Mouse (Mus musculus): Measurements from ENCODE around the gene Pik3cb. TPM values are rescaled to one million over a fixed set of nuclear protein-coding genes. Genes with fewer than 3 reads are reported as not detected.

Pik3cb gene
- polyA plus RNA-seq, 1 experiment from 2014 or later = 1.3 TPM

GRCm38 (mm10) chr9:99164664-99165226 is 24.3 kb upstream of the Pik3cb start:
- H3K9ac ChIP-seq (replicated peaks) = no peak overlapping the region
- H3K36me3 ChIP-seq = no peaks in the 10 kb centered on the region
- no peaks in the 10 kb centered on the region for H3K9me3 ChIP-seq
- H3K27me3 ChIP-seq = no peaks in the 10 kb centered on the region
- ATAC-seq (ENCODE audit: insufficient number of reproducible peaks, insufficient read depth, low FRiP score, low TSS enrichment, low read depth) = no peak
- WGBS = 71% methylated on average over 3 of the region's 3 CpGs
- H3K4me1 ChIP-seq (replicated peaks) = peaks cover 7% of the 10 kb centered on the region
- H3K4me3 ChIP-seq (replicated peaks) = no peak overlapping the region
- 0 out of 2 replicates have a peak overlapping the region, but pooled peaks have one; percentile 7 for H3K27ac ChIP-seq
- H3K4me2 ChIP-seq = no peak overlapping the region

GRCm38 (mm10) chr9:99164148-99164503 is 23.7 kb upstream of the Pik3cb start:
- Histone ChIP-seq H3K4me2 (peak overlapping the region; percentile 36; the same call in 1 of the 2 replicates), H3K36me3 (no peaks in the 10 kb centered on the region), H3K4me1 (replicated peaks) (peaks cover 7% of the 10 kb centered on the region), H3K27ac (peak overlapping the region; percentile 67), H3K4me3 (replicated peaks) (no peak overlapping the region), H3K9ac (replicated peaks) (no peak overlapping the region), H3K9me3 (no peaks in the 10 kb centered on the region), H3K27me3 (no peaks in the 10 kb centered on the region)
- no peak for ATAC-seq (ENCODE audit: insufficient number of reproducible peaks, insufficient read depth, low FRiP score, low TSS enrichment, low read depth)
- WGBS = 68% methylated on average over 9 of the region's 9 CpGs

GRCm38 (mm10) chr9:99163420-99164147 is 23.2 kb upstream of the Pik3cb start:
- no peaks in the 10 kb centered on the region for H3K27me3 ChIP-seq
- peaks cover 7% of the 10 kb centered on the region for H3K4me1 ChIP-seq (replicated peaks)
- peak; percentile 70; the same call in 1 of the 2 replicates for ATAC-seq (ENCODE audit: insufficient number of reproducible peaks, insufficient read depth, low FRiP score, low TSS enrichment, low read depth)
- 34% methylated on average over 15 of the region's 15 CpGs for WGBS
- H3K36me3 ChIP-seq = no peaks in the 10 kb centered on the region
- no peaks in the 10 kb centered on the region for H3K9me3 ChIP-seq
- peak overlapping the region; percentile 36 for H3K4me2 ChIP-seq
- no peak overlapping the region for H3K4me3 ChIP-seq (replicated peaks)
- peak overlapping the region; percentile 67 for H3K27ac ChIP-seq
- no peak overlapping the region for H3K9ac ChIP-seq (replicated peaks)

- no peak overlapping the region for H3K27ac ChIP-seq
- WGBS = 76% methylated on average over 2 of the region's 2 CpGs
- H3K9me3 ChIP-seq = no peaks in the 10 kb centered on the region
- H3K4me3 ChIP-seq (replicated peaks) = no peak overlapping the region
- no peak overlapping the region for H3K9ac ChIP-seq (replicated peaks)
- H3K4me1 ChIP-seq (replicated peaks) = peaks cover 7% of the 10 kb centered on the region
- no peak overlapping the region for H3K4me2 ChIP-seq
- no peak for ATAC-seq (ENCODE audit: insufficient number of reproducible peaks, insufficient read depth, low FRiP score, low TSS enrichment, low read depth)
- no peaks in the 10 kb centered on the region for H3K36me3 ChIP-seq
- H3K27me3 ChIP-seq = no peaks in the 10 kb centered on the region
Observed at GRCm38 (mm10) chr9:99162839-99163238, 22.4 kb upstream of the Pik3cb start.

- Histone ChIP-seq H3K36me3 (no peaks in the 10 kb centered on the region), H3K4me2 (no peak overlapping the region), H3K27me3 (no peaks in the 10 kb centered on the region), H3K4me1 (replicated peaks) (peaks cover 7% of the 10 kb centered on the region), H3K9ac (replicated peaks) (no peak overlapping the region), H3K4me3 (replicated peaks) (no peak overlapping the region), H3K27ac (no peak overlapping the region), H3K9me3 (no peaks in the 10 kb centered on the region)
- ATAC-seq (ENCODE audit: insufficient number of reproducible peaks, insufficient read depth, low FRiP score, low TSS enrichment, low read depth) = no peak
- WGBS = 83% methylated on average over 5 of the region's 5 CpGs
Observed at GRCm38 (mm10) chr9:99160780-99161179, 20.4 kb upstream of the Pik3cb start.

GRCm38 (mm10) chr9:99159932-99160331 is 19.5 kb upstream of the Pik3cb start:
- H3K27ac ChIP-seq = no peak overlapping the region
- no peak overlapping the region for H3K9ac ChIP-seq (replicated peaks)
- no peaks in the 10 kb centered on the region for H3K9me3 ChIP-seq
- no peaks in the 10 kb centered on the region for H3K27me3 ChIP-seq
- ATAC-seq (ENCODE audit: insufficient number of reproducible peaks, insufficient read depth, low FRiP score, low TSS enrichment, low read depth) = no peak
- WGBS = 81% methylated on average over 5 of the region's 5 CpGs
- H3K4me3 ChIP-seq (replicated peaks) = no peak overlapping the region
- no peak overlapping the region for H3K4me2 ChIP-seq
- no peaks in the 10 kb centered on the region for H3K36me3 ChIP-seq
- peaks cover 7% of the 10 kb centered on the region for H3K4me1 ChIP-seq (replicated peaks)

GRCm38 (mm10) chr9:99158708-99159107 is 18.3 kb upstream of the Pik3cb start:
- H3K9me3 ChIP-seq = no peaks in the 10 kb centered on the region
- ATAC-seq (ENCODE audit: insufficient number of reproducible peaks, insufficient read depth, low FRiP score, low TSS enrichment, low read depth) = no peak
- H3K27me3 ChIP-seq = no peaks in the 10 kb centered on the region
- no peaks in the 10 kb centered on the region for H3K36me3 ChIP-seq
- 84% methylated on average over 6 of the region's 6 CpGs for WGBS
- no peak overlapping the region for H3K27ac ChIP-seq
- no peak overlapping the region for H3K4me3 ChIP-seq (replicated peaks)
- H3K9ac ChIP-seq (replicated peaks) = no peak overlapping the region
- H3K4me2 ChIP-seq = no peak overlapping the region
- peaks cover 5% of the 10 kb centered on the region for H3K4me1 ChIP-seq (replicated peaks)

GRCm38 (mm10) chr9:99158203-99158632 is 17.8 kb upstream of the Pik3cb start:
- H3K4me1 ChIP-seq (replicated peaks) = peaks cover under 1% of the 10 kb centered on the region
- no peaks in the 10 kb centered on the region for H3K9me3 ChIP-seq
- WGBS = 81% methylated on average over 7 of the region's 7 CpGs
- no peak for ATAC-seq (ENCODE audit: insufficient number of reproducible peaks, insufficient read depth, low FRiP score, low TSS enrichment, low read depth)
- no peaks in the 10 kb centered on the region for H3K36me3 ChIP-seq
- H3K4me3 ChIP-seq (replicated peaks) = no peak overlapping the region
- H3K27me3 ChIP-seq = no peaks in the 10 kb centered on the region
- H3K9ac ChIP-seq (replicated peaks) = no peak overlapping the region
- no peak overlapping the region for H3K27ac ChIP-seq
- no peak overlapping the region for H3K4me2 ChIP-seq

GRCm38 (mm10) chr9:99153655-99154054 is 13.2 kb upstream of the Pik3cb start:
- H3K27me3 ChIP-seq = no peaks in the 10 kb centered on the region

GRCm38 (mm10) chr9:99152699-99153490 is 12.5 kb upstream of the Pik3cb start:
- no peaks in the 10 kb centered on the region for H3K27me3 ChIP-seq
- WGBS = 29% methylated on average over 9 of the region's 9 CpGs
- ATAC-seq (ENCODE audit: insufficient number of reproducible peaks, insufficient read depth, low FRiP score, low TSS enrichment, low read depth) = no peak

More at GRCm38 (mm10) chr9:99153655-99154054, 13.2 kb upstream of the Pik3cb start:
- Histone ChIP-seq H3K36me3 (no peaks in the 10 kb centered on the region), H3K9me3 (no peaks in the 10 kb centered on the region), H3K4me2 (no peak overlapping the region), H3K9ac (replicated peaks) (no peak overlapping the region), H3K4me1 (replicated peaks) (no peaks in the 10 kb centered on the region), H3K4me3 (replicated peaks) (no peak overlapping the region), H3K27ac (no peak overlapping the region)
- ATAC-seq (ENCODE audit: insufficient number of reproducible peaks, insufficient read depth, low FRiP score, low TSS enrichment, low read depth) = no peak
- 61% methylated on average over 3 of the region's 3 CpGs for WGBS

More at GRCm38 (mm10) chr9:99152699-99153490, 12.5 kb upstream of the Pik3cb start:
- H3K36me3 ChIP-seq = no peaks in the 10 kb centered on the region
- H3K9ac ChIP-seq (replicated peaks) = no peak overlapping the region
- no peak overlapping the region for H3K4me2 ChIP-seq
- H3K9me3 ChIP-seq = no peaks in the 10 kb centered on the region
- H3K27ac ChIP-seq = no peak overlapping the region
- no peaks in the 10 kb centered on the region for H3K4me1 ChIP-seq (replicated peaks)
- no peak overlapping the region for H3K4me3 ChIP-seq (replicated peaks)

All from limb, embryonic 12.5 days (tissue).